Mouse (Mus musculus) kidney, embryonic 14.5 days (tissue): ENCODE data around the gene Efhb. TPM values are rescaled to one million over a fixed set of nuclear protein-coding genes. Genes with fewer than 3 reads are reported as not detected.

Experiments
- ATAC-seq: fragments of 200-750 bp; cut with Nextera tagmentation; 2 replicates; pipeline ENCODE4 v1.8.0; 2017; ENCODE audit warnings: moderate number of reproducible peaks, mild to moderate bottlenecking, moderate TSS enrichment, moderate library complexity; ENCODE audit not compliant: low FRiP score, low TSS enrichment
- H3K27ac ChIP-seq: fragments of 300-500 bp; sonication (generic); 2 replicates; pipeline ENCODE4 v1.5.1; 2014; ENCODE audit warnings: low read depth, mild to moderate bottlenecking, low read length, moderate library complexity, mixed read lengths
- H3K27me3 ChIP-seq: fragments of 300-500 bp; sonication (generic); 2 replicates; pipeline ENCODE4 v1.6.1; 2014; ENCODE audit warnings: mild to moderate bottlenecking, low read length; ENCODE audit not compliant: control insufficient read depth, insufficient read depth
- H3K36me3 ChIP-seq: fragments of 300-500 bp; sonication (generic); 2 replicates; pipeline ENCODE4 v1.6.1; 2014; ENCODE audit warnings: low read length, mixed read lengths; ENCODE audit not compliant: control insufficient read depth, insufficient read depth
- H3K4me1 ChIP-seq: fragments of 300-500 bp; sonication (generic); 2 replicates; pipeline ENCODE4 v1.6.1; 2014; ENCODE audit warnings: low read length, mixed read lengths; ENCODE audit not compliant: control insufficient read depth, insufficient read depth
- H3K4me2 ChIP-seq: fragments of 300-500 bp; sonication (generic); replicated peaks from 2 replicates; pipeline ENCODE4 v1.6.1; 2014; ENCODE audit warnings: low read depth, mild to moderate bottlenecking, low read length
- H3K4me3 ChIP-seq: fragments of 300-500 bp; sonication (generic); 2 replicates; pipeline ENCODE4 v1.5.1; 2014; ENCODE audit warnings: mild to moderate bottlenecking, low read length
- H3K9ac ChIP-seq: fragments of 300-500 bp; sonication (generic); 2 replicates; pipeline ENCODE4 v1.6.1; 2014; ENCODE audit warnings: low read depth, mild to moderate bottlenecking, low read length, moderate library complexity
- H3K9me3 ChIP-seq: fragments of 300-500 bp; sonication (generic); 2 replicates; pipeline ENCODE4 v1.6.1; 2016; ENCODE audit warnings: low read length; ENCODE audit not compliant: control insufficient read depth
- WGBS: fragments of 180-500 bp; shearing (Covaris S2); extraction: QIAGEN DNeasy Blood & Tissue Kit; methylation state at CpG from one replicate; pipeline ENCODE4 v1.1.7; 2014; 5-methylcytosine and 5-hydroxymethylcytosine counted together
- polyA plus RNA-seq: library from polyadenylated mRNA; unstranded; fragments of >200 nt; fragmentation: Nextera tagmentation; extraction: Ambion mirVana; gene quantifications from 2 replicates; pipeline ENCODE4 v1.2.1, GENCODE M21; 2014

Efhb gene
- polyA plus RNA-seq, 1 experiment from 2014 or later, result 0.18 TPM

- Histone ChIP-seq H3K4me3 (no peak overlapping the region), H3K4me1 (no peaks in the 10 kb centered on the region), H3K36me3 (no peaks in the 10 kb centered on the region), H3K4me2 (no peak overlapping the region), H3K27ac (no peak overlapping the region), H3K27me3 (no peaks in the 10 kb centered on the region), H3K9me3 (no peaks in the 10 kb centered on the region), H3K9ac (no peak overlapping the region)
- 0 out of 2 replicates have a peak, but pooled peaks have one; percentile 46 for ATAC-seq
- 41% methylated on average over 6 of the region's 6 CpGs for WGBS
Observed at GRCm38 (mm10) chr17:53387581-53388473, 75.3 kb downstream of the Efhb start.

- ATAC-seq, result no peak
- Histone ChIP-seq H3K4me3 (no peak overlapping the region), H3K36me3 (no peaks in the 10 kb centered on the region), H3K9me3 (no peaks in the 10 kb centered on the region), H3K4me1 (no peaks in the 10 kb centered on the region), H3K9ac (no peak overlapping the region), H3K27me3 (no peaks in the 10 kb centered on the region), H3K27ac (no peak overlapping the region), H3K4me2 (no peak overlapping the region)
- WGBS, result 72% methylated on average over 6 of the region's 6 CpGs
Observed at GRCm38 (mm10) chr17:53386863-53387262, 76.3 kb downstream of the Efhb start.

- Histone ChIP-seq H3K4me3 (no peak overlapping the region), H3K4me2 (no peak overlapping the region), H3K27ac (no peak overlapping the region), H3K9ac (no peak overlapping the region), H3K36me3 (no peaks in the 10 kb centered on the region), H3K9me3 (no peaks in the 10 kb centered on the region), H3K4me1 (no peaks in the 10 kb centered on the region), H3K27me3 (no peaks in the 10 kb centered on the region)
- 86% methylated on average over 6 of the region's 6 CpGs for WGBS
- ATAC-seq, result no peak
Observed at GRCm38 (mm10) chr17:53364111-53364510, 99.0 kb downstream of the Efhb start.

Other genes with a start within 250 kb of the Efhb start
- 66.0 and 90.0 TPM in 2 replicates for gene Rab5a, start 15.9 kb upstream of the Efhb start, polyA plus RNA-seq
- 0.35 and 0.50 TPM in 2 replicates for gene Pp2d1, start 76.1 kb upstream of the Efhb start, polyA plus RNA-seq
- gene Kat2b, start 103.5 kb upstream of the Efhb start, polyA plus RNA-seq, result 4.4 and 5.8 TPM in 2 replicates
- gene Sgo1, start 226.0 kb upstream of the Efhb start, polyA plus RNA-seq, result 48.4 and 51.1 TPM in 2 replicates